Mouse (Mus musculus) olfactory bulb, adult 2 months (tissue): Measurements from ENCODE around the gene Macf1. TPM values are rescaled to one million over a fixed set of nuclear protein-coding genes. Genes with fewer than 3 reads are reported as not detected.

ENCODE experiments used
- H3K27ac ChIP-seq: fragments of 200-500 bp; 2 replicates; pipeline ENCODE4 v1.5.1; 2012; ENCODE audit warnings: low read depth, low read length; ENCODE audit not compliant: insufficient read depth
- H3K4me1 ChIP-seq: fragments of 200-500 bp; 2 replicates; pipeline ENCODE4 v1.6.1; 2012; ENCODE audit warnings: low read length; ENCODE audit not compliant: control insufficient read depth, insufficient read depth
- H3K4me3 ChIP-seq: fragments of 200-500 bp; 2 replicates; pipeline ENCODE4 v1.5.1; 2012; ENCODE audit warnings: mild to moderate bottlenecking, low read depth, low read length, moderate library complexity; ENCODE audit not compliant: insufficient read depth
- CTCF ChIP-seq: fragments of 200-500 bp; IDR thresholded peaks from 2 replicates; pipeline ENCODE4 v1.5.1; 2012; ENCODE audit warnings: low read depth, mild to moderate bottlenecking, low read length, moderate library complexity; ENCODE audit not compliant: insufficient read depth
- POLR2A ChIP-seq: fragments of 200-500 bp; IDR thresholded peaks from 2 replicates; pipeline ENCODE4 v1.6.1; 2012; ENCODE audit warnings: mild to moderate bottlenecking, low read depth, low read length, moderate library complexity; ENCODE audit not compliant: insufficient read depth
- WGBS: fragments of 180-500 bp; shearing (Covaris S2); methylation state at CpG from one replicate; pipeline ENCODE4 v1.1.7; 2018; 5-methylcytosine and 5-hydroxymethylcytosine counted together
- polyA plus RNA-seq: library from polyadenylated mRNA; stranded (reverse); fragments of >200 nt; gene quantifications from 2 replicates; pipeline ENCODE4 v1.2.4, GENCODE M21; 2012; ENCODE audit warnings: low replicate concordance; ENCODE audit not compliant: missing spikeins, insufficient read depth, insufficient read length

Macf1 gene
- polyA plus RNA-seq, 1 experiment = 508 TPM

- H3K4me1 ChIP-seq = no peaks in the 10 kb centered on the region
- TF ChIP-seq CTCF (no peak), POLR2A (no peak)
- H3K27ac ChIP-seq = no peak overlapping the region
- no peak overlapping the region for H3K4me3 ChIP-seq
- WGBS = 94% methylated on average over 3 of the region's 3 CpGs
Observed at GRCm38 (mm10) chr4:123376031-123376430, 308.1 kb downstream of the Macf1 start.

GRCm38 (mm10) chr4:123374316-123375008, 309.7 kb downstream of the Macf1 start:
- WGBS = 92% methylated on average over 12 of the region's 12 CpGs
- no peaks in the 10 kb centered on the region for H3K4me1 ChIP-seq
- H3K4me3 ChIP-seq = no peak overlapping the region
- no peak overlapping the region for H3K27ac ChIP-seq
- no peak for TF ChIP-seq POLR2A
- TF ChIP-seq CTCF = no peak

GRCm38 (mm10) chr4:123363555-123363954, 320.6 kb downstream of the Macf1 start:
- TF ChIP-seq CTCF (no peak), POLR2A (no peak)
- WGBS = 89% methylated on average over 4 of the region's 4 CpGs
- Histone ChIP-seq H3K4me1 (no peaks in the 10 kb centered on the region), H3K27ac (no peak overlapping the region), H3K4me3 (no peak overlapping the region)

GRCm38 (mm10) chr4:123360771-123361170, 323.4 kb downstream of the Macf1 start:
- TF ChIP-seq POLR2A (no peak), CTCF (no peak)
- Histone ChIP-seq H3K4me1 (no peaks in the 10 kb centered on the region), H3K27ac (no peak overlapping the region), H3K4me3 (no peak overlapping the region)
- 93% methylated on average over 12 of the region's 12 CpGs for WGBS

GRCm38 (mm10) chr4:123358613-123359012, 325.5 kb downstream of the Macf1 start:
- H3K4me1 ChIP-seq = 0 out of 2 replicates have a peak, but pooled peaks cover under 1% of the 10 kb centered on the region
- no peak overlapping the region for H3K4me3 ChIP-seq
- H3K27ac ChIP-seq = no peak overlapping the region
- 90% methylated on average over 7 of the region's 7 CpGs for WGBS
- TF ChIP-seq CTCF (no peak), POLR2A (no peak)

- no peak overlapping the region for H3K27ac ChIP-seq
- TF ChIP-seq POLR2A = no peak
- no peak for TF ChIP-seq CTCF
- no peak overlapping the region for H3K4me3 ChIP-seq
- H3K4me1 ChIP-seq = peaks cover 4% of the 10 kb centered on the region; the same call in 1 of the 2 replicates
- 74% methylated on average over 8 of the region's 8 CpGs for WGBS
Observed at GRCm38 (mm10) chr4:123355941-123356340, 328.2 kb downstream of the Macf1 start.

- no peak overlapping the region for H3K4me3 ChIP-seq
- TF ChIP-seq POLR2A (no peak), CTCF (no peak)
- WGBS = 67% methylated on average over 10 of the region's 10 CpGs
- peaks cover 4% of the 10 kb centered on the region; the same call in 1 of the 2 replicates for H3K4me1 ChIP-seq
- H3K27ac ChIP-seq = no peak overlapping the region
Observed at GRCm38 (mm10) chr4:123353271-123353877, 330.8 kb downstream of the Macf1 start.

GRCm38 (mm10) chr4:123343471-123343789, 340.7 kb downstream of the Macf1 start:
- 13% methylated on average over 6 of the region's 6 CpGs for WGBS
- H3K27ac ChIP-seq = no peak overlapping the region
- no peak overlapping the region for H3K4me3 ChIP-seq
- TF ChIP-seq CTCF = no peak
- no peak for TF ChIP-seq POLR2A
- H3K4me1 ChIP-seq = peaks cover 15% of the 10 kb centered on the region

GRCm38 (mm10) chr4:123342642-123343470, 341.3 kb downstream of the Macf1 start, which contains the start of gene Bmp8a:
Gene Bmp8a (minus strand): TSS chr4:123343252.
- Histone ChIP-seq H3K27ac (no peak within 1 kb of the TSS), H3K4me3 (peak within 1 kb of the TSS; percentile 42), H3K4me1 (peaks cover 15% of the 10 kb centered on the region)
- WGBS = under 1% methylated on average over 65 of the region's 65 CpGs
- TF ChIP-seq CTCF (no peak), POLR2A (no peak)
